Mouse (Mus musculus) layer of hippocampus, adult 11-12 months (tissue): ENCODE measurements around the gene Stk40.
"Not testable (repeated sequence)": the region's sequence is repeated elsewhere in the genome, so short reads cannot be mapped to it uniquely, and the experiment has no call there.

Experiments
- DNase-seq: peaks from one replicate; pipeline ENCODE4 v3.0.0; 2022; ENCODE audit warnings: low spot score

Gene Stk40

DNA sequence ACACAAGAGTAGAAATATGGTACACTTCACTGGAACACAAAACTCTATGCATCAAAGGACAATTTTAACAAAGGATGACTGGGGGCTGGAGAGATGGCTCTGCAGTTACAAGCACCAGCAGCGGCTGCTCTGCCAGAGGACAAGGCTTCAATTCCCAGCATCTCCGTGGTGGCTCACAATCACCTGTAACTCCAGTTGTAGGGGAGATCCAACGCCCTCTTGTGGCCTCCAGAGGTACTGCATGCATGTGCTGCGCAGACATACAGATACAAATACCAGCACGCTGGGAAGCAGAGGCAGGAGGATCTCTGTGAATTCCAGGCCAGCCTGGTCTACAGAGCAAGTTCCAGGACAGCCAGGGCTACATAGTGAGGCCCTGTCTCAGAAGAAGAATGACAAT is 52.9 kb downstream of the Stk40 start:
- no peak for DNase-seq

GRCm38 (mm10) chr4:126157562-126157961 is 53.8 kb downstream of the Stk40 start:
- DNase-seq: no peak

DNA sequence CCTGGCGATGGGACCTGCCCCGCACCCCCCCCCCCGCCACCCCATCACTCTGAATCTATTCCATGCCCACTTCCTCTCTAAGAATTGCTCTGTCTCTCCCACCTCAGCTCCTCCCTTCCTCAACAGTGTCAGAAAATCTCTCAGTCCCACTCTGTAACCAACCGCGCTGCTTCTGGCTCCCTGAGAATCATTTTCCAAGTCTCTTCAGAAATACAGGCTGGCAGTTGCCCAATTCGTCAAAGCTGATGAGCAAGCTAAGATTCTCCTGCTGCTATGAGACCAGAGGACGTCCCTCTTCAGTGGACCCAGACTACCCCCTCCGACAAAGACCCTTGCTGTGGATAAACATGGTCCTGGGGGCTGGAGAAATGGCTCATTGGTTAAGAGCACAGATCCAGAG is 55.7 kb downstream of the Stk40 start:
- no peak for DNase-seq

GRCm38 (mm10) chr4:126160981-126161380 is 57.2 kb downstream of the Stk40 start:
- DNase-seq: no peak

- DNase-seq: no peak
Observed at GRCm38 (mm10) chr4:126161456-126161855, 57.7 kb downstream of the Stk40 start.

DNA sequence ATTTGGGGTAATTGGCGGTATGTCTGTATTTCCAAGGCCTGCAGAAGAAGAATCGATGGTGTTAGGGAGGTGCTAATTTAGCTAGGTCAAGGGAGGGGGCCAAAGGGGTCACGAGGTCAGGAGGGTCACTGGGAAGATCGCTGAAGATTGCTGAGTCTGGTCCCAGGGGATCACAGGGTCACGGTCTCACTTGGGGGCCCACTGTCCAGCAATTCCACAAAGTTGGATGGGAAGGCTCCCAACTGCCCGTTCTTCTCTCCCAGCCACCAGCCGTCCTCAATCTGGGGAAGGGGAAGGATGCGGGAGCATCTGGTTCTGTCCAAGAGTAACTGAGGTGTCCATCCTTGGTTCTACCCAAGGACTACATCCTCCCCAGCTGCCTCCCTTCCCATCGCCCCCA is 58.2 kb downstream of the Stk40 start:
- DNase-seq: no peak

DNA sequence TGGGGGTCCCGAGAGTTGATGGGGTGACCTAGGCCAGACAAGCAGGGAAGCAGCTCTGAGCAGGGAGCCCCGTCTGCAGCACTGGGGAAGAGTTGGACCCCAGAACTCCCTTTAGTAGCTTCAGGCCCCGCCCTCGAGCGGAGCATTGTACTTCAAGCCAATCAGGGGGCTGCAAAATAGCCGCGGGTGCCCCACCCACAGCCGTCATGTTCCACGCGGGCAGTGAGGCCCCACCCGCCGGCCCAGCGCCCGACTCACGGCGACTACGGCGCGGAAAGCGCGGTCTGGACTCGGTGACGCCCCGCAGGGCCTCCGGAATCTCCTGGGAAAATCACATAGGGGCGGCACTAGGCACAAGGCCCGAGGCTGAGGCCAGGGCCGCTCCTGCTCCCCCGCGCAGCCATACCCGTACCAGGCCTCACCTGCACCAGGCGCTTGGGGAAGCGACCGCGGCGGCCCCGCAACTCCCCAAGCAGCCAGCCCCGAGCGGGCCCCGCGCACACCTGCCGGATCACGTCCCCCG is 58.8 kb downstream of the Stk40 start:
- peak; percentile 83 for DNase-seq

- no peak for DNase-seq
Observed at GRCm38 (mm10) chr4:126163067-126163659, 59.4 kb downstream of the Stk40 start, which contains the start of gene Sh3d21. TSS of gene Sh3d21 (minus strand) at chr4:126163491.

- DNase-seq: no peak
Observed at GRCm38 (mm10) chr4:126163685-126164084, 59.9 kb downstream of the Stk40 start.

DNA sequence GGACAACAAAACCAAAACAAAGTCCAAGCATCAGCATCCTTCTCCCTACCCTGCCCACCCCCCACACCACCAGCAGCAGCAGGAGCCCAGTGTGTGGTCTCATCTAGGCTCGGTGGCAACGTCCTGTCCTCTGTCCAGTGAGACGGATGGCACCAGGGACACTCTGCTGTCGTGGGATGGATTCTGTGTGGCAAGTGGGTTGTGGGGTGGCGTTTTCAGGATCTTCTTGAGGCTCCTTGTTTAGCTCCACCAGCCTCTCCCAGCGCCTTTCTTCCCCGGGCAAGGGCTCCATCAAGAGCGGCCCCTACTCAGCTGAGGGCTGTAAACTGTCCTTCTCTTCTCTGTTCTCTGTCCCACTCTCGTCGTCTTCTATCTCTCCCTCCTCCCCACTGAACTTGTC is 61.3 kb downstream of the Stk40 start:
- DNase-seq: not testable (repeated sequence)

GRCm38 (mm10) chr4:126166084-126166483 is 62.3 kb downstream of the Stk40 start:
- DNase-seq: no peak

DNA sequence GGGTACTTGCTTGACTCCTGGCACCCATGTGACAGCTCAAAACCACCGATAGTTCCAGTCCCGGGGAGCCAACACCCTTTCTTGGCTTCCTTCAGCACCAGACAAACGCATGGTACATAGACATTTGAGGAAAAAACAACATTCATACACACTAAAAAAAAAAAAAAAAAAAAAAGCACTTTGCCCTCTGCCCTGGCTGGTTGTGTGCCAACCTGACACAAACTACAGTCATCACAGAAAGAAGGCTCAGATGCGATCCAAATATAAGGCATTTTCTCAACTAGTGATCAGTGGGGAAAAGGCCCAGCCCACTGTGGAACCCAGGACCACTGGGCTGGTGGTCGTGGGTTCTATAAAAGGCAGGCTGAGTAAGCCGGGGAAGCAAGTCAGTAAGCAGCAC is 65.1 kb downstream of the Stk40 start:
- DNase-seq: no peak

- not testable (repeated sequence) for DNase-seq
Observed at GRCm38 (mm10) chr4:126170737-126171136, 67.0 kb downstream of the Stk40 start.

GRCm38 (mm10) chr4:126173800-126174199 is 70.0 kb downstream of the Stk40 start:
- DNase-seq: no peak

GRCm38 (mm10) chr4:126175980-126176379 is 72.2 kb downstream of the Stk40 start:
- DNase-seq: not testable (repeated sequence)

DNA sequence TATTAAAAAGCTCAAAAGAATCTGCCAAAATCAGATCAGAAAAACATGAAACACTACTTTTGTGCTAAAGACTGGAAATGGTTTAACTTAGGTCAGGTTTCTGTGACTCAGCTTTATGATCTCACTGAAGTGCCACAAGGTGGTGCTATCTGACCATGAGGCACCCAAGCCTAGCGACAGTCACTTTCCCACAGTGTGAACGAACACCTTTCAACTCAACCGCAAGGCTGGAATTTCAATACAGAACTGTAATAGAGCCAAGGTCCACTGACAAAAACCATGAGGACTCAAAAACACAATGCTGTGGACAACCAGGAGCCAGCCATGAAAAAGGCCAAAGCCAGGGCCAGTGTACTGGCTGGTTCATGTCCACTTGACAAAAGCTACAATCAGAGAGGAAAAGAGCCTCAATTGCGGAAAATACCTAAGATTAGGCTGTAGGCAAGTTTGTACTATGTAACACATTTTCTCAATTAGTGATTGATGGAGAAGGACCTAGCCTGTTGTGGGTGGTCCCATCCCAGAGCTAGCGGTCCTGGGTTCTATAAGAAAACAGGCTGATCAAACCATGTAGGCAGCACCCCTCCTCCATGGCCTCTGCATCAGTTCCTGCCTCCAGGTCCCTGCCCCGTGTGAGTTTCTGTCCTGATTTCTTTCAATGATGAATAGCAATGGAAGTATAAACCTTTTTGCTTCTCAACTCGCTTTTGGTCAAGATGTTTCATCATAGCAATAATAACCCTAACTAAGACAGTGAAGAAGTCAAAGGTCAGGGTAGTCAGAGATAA is 77.6 kb downstream of the Stk40 start:
- peak; percentile 51 for DNase-seq

DNA sequence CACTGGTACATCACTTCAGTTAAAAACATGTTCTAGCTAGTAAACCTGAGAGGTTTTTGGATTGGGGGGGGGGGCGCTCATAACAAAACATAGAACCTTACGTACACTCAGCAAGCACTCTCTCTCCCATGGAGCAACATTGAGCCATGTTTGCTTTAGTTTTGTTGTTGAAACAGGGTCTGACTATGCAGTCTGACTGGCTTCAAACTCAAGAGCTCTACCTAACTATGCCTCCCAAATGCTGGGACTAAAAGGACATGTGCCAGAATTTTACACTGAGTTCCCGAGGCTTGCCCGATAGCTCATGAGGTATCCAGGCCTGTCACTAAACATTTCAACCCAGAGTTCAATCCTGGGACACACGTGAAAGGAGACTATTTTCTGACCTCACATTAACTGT is 79.3 kb downstream of the Stk40 start:
- no peak for DNase-seq

- no peak for DNase-seq
Observed at GRCm38 (mm10) chr4:126187096-126187495, 83.3 kb downstream of the Stk40 start.
